Mouse (Mus musculus) heart, adult 11 months (tissue): ENCODE data around the gene Etd.
"Not testable (repeated sequence)": the region's sequence is repeated elsewhere in the genome, so short reads cannot be mapped to it uniquely, and the experiment has no call there.

Experiments used
- DNase-seq: peaks from one replicate; pipeline ENCODE4 v3.0.0; 2022

Gene Etd

GRCm38 (mm10) chrX:53434618-53435017, at the start of gene Etd:
Gene Etd, plus strand, starts transcription at chrX:53434918.
- DNase-seq: no peak

- no peak for DNase-seq
These were observed 48.4 kb upstream of the Etd start for GRCm38 (mm10) chrX:53386362-53386761.

GRCm38 (mm10) chrX:53432888-53433287, 1.8 kb upstream of the Etd start:
- no peak for DNase-seq

- DNase-seq: no peak
These were observed 24.9 kb downstream of the Etd start for GRCm38 (mm10) chrX:53459573-53459972.

GRCm38 (mm10) chrX:53464194-53464593, 29.5 kb downstream of the Etd start:
- not testable (repeated sequence) for DNase-seq
